ENCODE assay signal across 8 mouse cellular contexts in the genomic region with DNA sequence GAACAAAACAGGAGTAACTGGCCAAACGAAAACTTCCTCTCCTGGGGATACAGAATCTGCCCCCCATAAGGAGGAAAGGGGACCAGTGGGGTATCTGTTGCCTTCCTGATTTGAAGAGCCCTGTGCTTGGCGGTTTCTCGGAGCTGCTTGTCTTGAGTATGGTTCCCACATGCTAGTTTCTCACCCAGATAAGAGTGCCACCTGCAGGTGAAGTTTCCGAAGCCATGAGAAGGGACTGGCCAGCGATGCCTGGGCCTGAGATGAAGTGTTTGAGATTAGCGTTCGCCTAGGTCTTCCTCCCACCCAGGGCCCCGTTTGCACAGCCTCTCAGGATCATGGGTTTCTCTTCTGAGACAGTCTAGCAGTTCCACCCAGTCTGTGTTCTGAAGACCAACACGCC. TPM values are rescaled to one million over a fixed set of nuclear protein-coding genes. Genes with fewer than 3 reads are reported as not detected.
DNase-seq lines count a peak whose midpoint lies in the region; ATAC-seq and TF ChIP-seq lines count a peak whose summit lies in the region.

No protein-coding gene starts in this region.

- TF ChIP-seq CTCF in liver, postnatal 0 days (IDR thresholded peaks at IDR 0.05; ENCODE audit: low read depth), result peak; percentile 69

- no peak overlapping the region for H3K27ac ChIP-seq in liver, postnatal 0 days (ENCODE audit: low read depth)

- no peak for ATAC-seq in CD4-positive, CD25-positive, alpha-beta regulatory T cell, adult 4 months
- ATAC-seq in liver, postnatal 0 days, result no peak

- H3K36me3 ChIP-seq in liver, postnatal 0 days (replicated peaks; ENCODE audit: insufficient read depth, low read length), result peaks cover 33% of the 10 kb centered on the region

- peaks cover 2% of the 10 kb centered on the region; the same call in 1 of the 2 replicates for H3K27me3 ChIP-seq in liver, postnatal 0 days (ENCODE audit: insufficient read depth, low read length)

- intact Hi-C loops in heart, postnatal 25 days (cut with DNase I), result no loop called here
- intact Hi-C loops in heart, postnatal 10 days (cut with DNase I), result loop anchor here (2.0 to 10.0 kb wide), 3 partner anchors 160 to 289 kb away; a partner anchor contains a TSS

- H3K4me3 ChIP-seq in liver, postnatal 0 days (ENCODE audit: low read depth, low read length), result no peak overlapping the region

- peaks cover 23% of the 10 kb centered on the region for H3K4me1 ChIP-seq in liver, postnatal 0 days (ENCODE audit: insufficient read depth)

- no peak for TF ChIP-seq EP300 in liver, postnatal 0 days (IDR thresholded peaks at IDR 0.05; ENCODE audit: low read depth)

- no peak overlapping the region for H3K9ac ChIP-seq in liver, postnatal 0 days (replicated peaks)

- H3K4me2 ChIP-seq in liver, postnatal 0 days (ENCODE audit: low read depth, low read length), result no peak overlapping the region

- DNase-seq in CD4-positive, CD25-positive, alpha-beta regulatory T cell, adult 2 months (ENCODE audit: low read depth, low spot score), result peak; percentile 71
- no peak for DNase-seq in liver, postnatal 0 days
- no peak for DNase-seq in liver
- peak; percentile 48 for DNase-seq in cerebellum, adult 8-10 months
- DNase-seq in lung, postnatal 14 days, result peak; percentile 59
- DNase-seq in heart, postnatal 25 days (ENCODE audit: low spot score), result no peak
- no peak for DNase-seq in heart, postnatal 10 days

- 39% methylated on average over 9 of the region's 9 CpGs for WGBS in liver, postnatal 0 days (ENCODE audit: insufficient replicate concordance)

- no peaks in the 10 kb centered on the region for H3K9me3 ChIP-seq in liver, postnatal 0 days (ENCODE audit: low read length)

RNA-seq across cellular contexts. Expression of a gene that starts 1.7 kb away (rescaled TPM):
- polyA plus RNA-seq in CD4-positive, CD25-positive, alpha-beta regulatory T cell, adult 4 months (2017; shearing (Covaris generic)), result 1 to 10 TPM; 2.3 to 2.7 TPM
- 1.9 and 2.1 TPM in 2 replicates for polyA plus RNA-seq in liver, postnatal 0 days (2015; fragmentation: Nextera tagmentation; extraction: Ambion mirVana)
- total RNA-seq in heart, postnatal 25 days (2021), result 1 to 10 TPM in 1 of 2 experiments, under 1 TPM in 1; 0.75 to 1.4 TPM
- total RNA-seq in heart, postnatal 10 days (2021), result 1 to 10 TPM; 2.8 to 3.2 TPM

RNA-seq across cellular contexts. Expression of a gene that starts 12.5 kb away (rescaled TPM):
- 10 to 100 TPM; 49.5 to 59.0 TPM for polyA plus RNA-seq in CD4-positive, CD25-positive, alpha-beta regulatory T cell, adult 4 months (2017; shearing (Covaris generic))
- 7.4 and 8.2 TPM in 2 replicates for polyA plus RNA-seq in liver, postnatal 0 days (2015; fragmentation: Nextera tagmentation; extraction: Ambion mirVana)
- total RNA-seq in heart, postnatal 25 days (2021), result 1 to 10 TPM; 4.1 to 4.8 TPM
- total RNA-seq in heart, postnatal 10 days (2021), result 1 to 10 TPM; 6.3 to 8.2 TPM

RNA-seq across cellular contexts. Expression of a gene that starts 12.6 kb away (rescaled TPM):
- not detected for polyA plus RNA-seq in CD4-positive, CD25-positive, alpha-beta regulatory T cell, adult 4 months (2017; shearing (Covaris generic))
- polyA plus RNA-seq in liver, postnatal 0 days (2015; fragmentation: Nextera tagmentation; extraction: Ambion mirVana), result 0.07 TPM in 1 of 2 replicates, not detected in the other
- under 1 TPM in 1 of 2 experiments, not detected in 1; 0.18 TPM for total RNA-seq in heart, postnatal 25 days (2021)
- total RNA-seq in heart, postnatal 10 days (2021), result not detected

RNA-seq across cellular contexts. Expression of a gene that starts 14.5 kb away (rescaled TPM):
- polyA plus RNA-seq in CD4-positive, CD25-positive, alpha-beta regulatory T cell, adult 4 months (2017; shearing (Covaris generic)), result 100 to 1,000 TPM; 366 to 481 TPM
- polyA plus RNA-seq in liver, postnatal 0 days (2015; fragmentation: Nextera tagmentation; extraction: Ambion mirVana), result 93.4 and 102 TPM in 2 replicates
- 100 to 1,000 TPM; 188 to 192 TPM for total RNA-seq in heart, postnatal 25 days (2021)
- 100 to 1,000 TPM; 372 to 385 TPM for total RNA-seq in heart, postnatal 10 days (2021)

RNA-seq across cellular contexts. Expression of a gene that starts 22.7 kb away (rescaled TPM):
- 10 to 100 TPM; 45.5 to 46.5 TPM for polyA plus RNA-seq in CD4-positive, CD25-positive, alpha-beta regulatory T cell, adult 4 months (2017; shearing (Covaris generic))
- polyA plus RNA-seq in liver, postnatal 0 days (2015; fragmentation: Nextera tagmentation; extraction: Ambion mirVana), result 20.3 and 21.5 TPM in 2 replicates
- 10 to 100 TPM; 15.6 to 16.9 TPM for total RNA-seq in heart, postnatal 25 days (2021)
- 10 to 100 TPM; 17.8 to 18.9 TPM for total RNA-seq in heart, postnatal 10 days (2021)

Comparison
In these comparisons a context has a peak if more than half of its experiments do, and no peak if none do; other contexts are left out.
1. DNase-seq: peak in CD4-positive, CD25-positive, alpha-beta regulatory T cell, adult 2 months (single experiment), cerebellum, adult 8-10 months (single experiment) and lung, postnatal 14 days (single experiment); none in liver, postnatal 0 days (single experiment), liver (single experiment), heart, postnatal 25 days (single experiment) and heart, postnatal 10 days (0 of 2).